Mouse (Mus musculus) heart, embryonic 11.5 days (tissue): ENCODE measurements around the gene Mcam. TPM values are rescaled to one million over a fixed set of nuclear protein-coding genes. Genes with fewer than 3 reads are reported as not detected.
"Not testable (repeated sequence)": the region's sequence is repeated elsewhere in the genome, so short reads cannot be mapped to it uniquely, and the experiment has no call there.

Experiments
- ATAC-seq: fragments of 200-750 bp; cut with Nextera tagmentation; replicated peaks from 2 replicates; pipeline ENCODE4 v1.8.0; 2017; ENCODE audit warnings: moderate library complexity; ENCODE audit not compliant: insufficient number of reproducible peaks, low FRiP score, low TSS enrichment
- H3K27ac ChIP-seq: fragments of 300-500 bp; sonication (generic); 2 replicates; pipeline ENCODE4 v1.5.1; 2014; ENCODE audit warnings: mild to moderate bottlenecking, low read depth, low read length
- H3K27me3 ChIP-seq: fragments of 300-500 bp; sonication (generic); 2 replicates; pipeline ENCODE4 v1.6.1; 2014; ENCODE audit warnings: mild to moderate bottlenecking, low read length, mixed read lengths; ENCODE audit not compliant: control insufficient read depth, insufficient read depth
- H3K36me3 ChIP-seq: fragments of 300-500 bp; sonication (generic); 2 replicates; pipeline ENCODE4 v1.6.1; 2014; ENCODE audit warnings: mild to moderate bottlenecking, low read length, moderate library complexity, mixed read lengths; ENCODE audit not compliant: control insufficient read depth, insufficient read depth
- H3K4me1 ChIP-seq: fragments of 300-500 bp; sonication (generic); 2 replicates; pipeline ENCODE4 v1.6.1; 2014; ENCODE audit warnings: low read length; ENCODE audit not compliant: control insufficient read depth, insufficient read depth
- H3K4me2 ChIP-seq: fragments of 300-500 bp; sonication (generic); 2 replicates; pipeline ENCODE4 v1.6.1; 2014; ENCODE audit warnings: mild to moderate bottlenecking, moderate library complexity
- H3K4me3 ChIP-seq: fragments of 300-500 bp; sonication (generic); 2 replicates; pipeline ENCODE4 v1.5.1; 2014; ENCODE audit warnings: low read depth, low read length
- H3K9ac ChIP-seq: fragments of 300-500 bp; sonication (generic); 2 replicates; pipeline ENCODE4 v1.6.1; 2014; ENCODE audit warnings: mild to moderate bottlenecking, low read depth, low read length, moderate library complexity
- H3K9me3 ChIP-seq: fragments of 300-500 bp; sonication (generic); replicated peaks from 2 replicates; pipeline ENCODE4 v1.6.1; 2016; ENCODE audit warnings: low read length; ENCODE audit not compliant: control insufficient read depth
- WGBS: fragments of 180-500 bp; shearing (Covaris S2); extraction: QIAGEN DNeasy Blood & Tissue Kit; methylation state at CpG from one replicate; pipeline ENCODE4 v1.1.7; 2014; ENCODE audit not compliant: insufficient replicate concordance; 5-methylcytosine and 5-hydroxymethylcytosine counted together
- polyA plus RNA-seq: library from polyadenylated mRNA; unstranded; fragments of >200 nt; fragmentation: Nextera tagmentation; extraction: Ambion mirVana; gene quantifications from 2 replicates; pipeline ENCODE4 v1.2.1, GENCODE M21; 2014

Mcam gene
- polyA plus RNA-seq, 1 experiment from 2014 or later, result 86.2 TPM

GRCm38 (mm10) chr9:44106596-44106995, 27.7 kb upstream of the Mcam start:
- H3K27me3 ChIP-seq, result no peaks in the 10 kb centered on the region
- H3K36me3 ChIP-seq, result 0 out of 2 replicates have a peak, but pooled peaks cover 4% of the 10 kb centered on the region
- H3K9me3 ChIP-seq, result no peaks in the 10 kb centered on the region
- no peak overlapping the region for H3K4me3 ChIP-seq
- no peak overlapping the region for H3K27ac ChIP-seq
- 79% methylated on average over 4 of the region's 4 CpGs for WGBS
- peak overlapping the region; percentile 43; the same call in 1 of the 2 replicates for H3K4me2 ChIP-seq
- no peak overlapping the region for H3K9ac ChIP-seq
- peaks cover 42% of the 10 kb centered on the region for H3K4me1 ChIP-seq
- no peak for ATAC-seq

GRCm38 (mm10) chr9:44107110-44107509, 27.2 kb upstream of the Mcam start, which contains the start of gene C1qtnf5:
Gene C1qtnf5, plus strand, starts transcription at chr9:44107245.
- 38% methylated on average over 8 of the region's 8 CpGs for WGBS
- H3K4me1 ChIP-seq, result peaks cover 42% of the 10 kb centered on the region
- H3K27me3 ChIP-seq, result no peaks in the 10 kb centered on the region
- no peaks in the 10 kb centered on the region for H3K9me3 ChIP-seq
- no peak within 1 kb of the TSS for H3K27ac ChIP-seq
- H3K9ac ChIP-seq, result peak within 1 kb of the TSS; percentile 49; the same call in 1 of the 2 replicates
- H3K4me3 ChIP-seq, result peak within 1 kb of the TSS; percentile 5; the same call in 1 of the 2 replicates
- no peak for ATAC-seq
- H3K4me2 ChIP-seq, result peak within 1 kb of the TSS; percentile 43
- 0 out of 2 replicates have a peak, but pooled peaks cover 4% of the 10 kb centered on the region for H3K36me3 ChIP-seq

- Histone ChIP-seq H3K9me3 (no peaks in the 10 kb centered on the region), H3K36me3 (0 out of 2 replicates have a peak, but pooled peaks cover 4% of the 10 kb centered on the region), H3K9ac (peak overlapping the region; percentile 49; the same call in 1 of the 2 replicates), H3K4me3 (peak overlapping the region; percentile 5; the same call in 1 of the 2 replicates), H3K27ac (no peak overlapping the region), H3K27me3 (no peaks in the 10 kb centered on the region), H3K4me2 (peak overlapping the region; percentile 43), H3K4me1 (peaks cover 42% of the 10 kb centered on the region)
- no peak for ATAC-seq
- 44% methylated on average over 25 of the region's 25 CpGs for WGBS
Measured at GRCm38 (mm10) chr9:44107557-44108179, 26.6 kb upstream of the Mcam start.

GRCm38 (mm10) chr9:44108269-44109055, 25.8 kb upstream of the Mcam start:
- Histone ChIP-seq H3K4me1 (peaks cover 42% of the 10 kb centered on the region), H3K4me3 (no peak overlapping the region), H3K9ac (peak overlapping the region; percentile 54; the same call in 1 of the 2 replicates), H3K9me3 (no peaks in the 10 kb centered on the region), H3K27me3 (no peaks in the 10 kb centered on the region), H3K27ac (no peak overlapping the region), H3K36me3 (0 out of 2 replicates have a peak, but pooled peaks cover 4% of the 10 kb centered on the region), H3K4me2 (no peak overlapping the region; the same call in 1 of the 2 replicates)
- WGBS, result 81% methylated on average over 31 of the region's 31 CpGs
- no peak for ATAC-seq

- Histone ChIP-seq H3K9me3 (no peaks in the 10 kb centered on the region), H3K4me2 (peak overlapping the region; percentile 56), H3K4me1 (peaks cover 42% of the 10 kb centered on the region), H3K9ac (peak overlapping the region; percentile 54), H3K4me3 (peak overlapping the region; percentile 22; the same call in 1 of the 2 replicates), H3K27me3 (no peaks in the 10 kb centered on the region), H3K27ac (no peak overlapping the region), H3K36me3 (0 out of 2 replicates have a peak, but pooled peaks cover 4% of the 10 kb centered on the region)
- ATAC-seq, result no peak
- WGBS, result 31% methylated on average over 9 of the region's 9 CpGs
Measured at GRCm38 (mm10) chr9:44109360-44110095, 24.7 kb upstream of the Mcam start.

GRCm38 (mm10) chr9:44111909-44112308, 22.4 kb upstream of the Mcam start:
- peaks cover 37% of the 10 kb centered on the region for H3K4me1 ChIP-seq

GRCm38 (mm10) chr9:44113105-44113789, 21.0 kb upstream of the Mcam start, which contains the start of the genes Gm49380 and Rnf26:
Gene Gm49380, minus strand, starts transcription at chr9:44113500.
Gene Rnf26, minus strand, starts transcription at chr9:44113517.
- under 1% methylated on average over 51 of the region's 51 CpGs for WGBS
- H3K9ac ChIP-seq, result peak within 1 kb of the TSS; percentile 93
- H3K4me3 ChIP-seq, result peak within 1 kb of the TSS; percentile 82
- peak within 1 kb of the TSS; percentile 66 for H3K27ac ChIP-seq
- H3K4me2 ChIP-seq, result peak within 1 kb of the TSS; percentile 64
- peaks cover 23% of the 10 kb centered on the region for H3K4me1 ChIP-seq
- H3K9me3 ChIP-seq, result no peaks in the 10 kb centered on the region
- peak; percentile 92 for ATAC-seq
- no peaks in the 10 kb centered on the region for H3K27me3 ChIP-seq
- 0 out of 2 replicates have a peak, but pooled peaks cover 4% of the 10 kb centered on the region for H3K36me3 ChIP-seq

More at GRCm38 (mm10) chr9:44111909-44112308, 22.4 kb upstream of the Mcam start:
- not testable (repeated sequence) for H3K27ac ChIP-seq, H3K27me3 ChIP-seq, ATAC-seq, H3K36me3 ChIP-seq, H3K9me3 ChIP-seq, H3K9ac ChIP-seq
- H3K4me3 ChIP-seq, result 0 out of 2 replicates have a peak overlapping the region, but pooled peaks have one; percentile 5
- 55% methylated on average over 10 of the region's 12 CpGs for WGBS
- peak overlapping the region; percentile 64 for H3K4me2 ChIP-seq
